Mouse (Mus musculus) thymus, adult 18-20 months (tissue): Measurements from ENCODE around the gene Pcnx3.
"Not testable (repeated sequence)": the region's sequence is repeated elsewhere in the genome, so short reads cannot be mapped to it uniquely, and the experiment has no call there.

Experiments used
- DNase-seq, 2 experiments: peaks; one replicate each; pipeline ENCODE4 v3.0.0; 2022; ENCODE audit warnings: mixed read lengths in 2 of 2

Gene Pcnx3

DNA sequence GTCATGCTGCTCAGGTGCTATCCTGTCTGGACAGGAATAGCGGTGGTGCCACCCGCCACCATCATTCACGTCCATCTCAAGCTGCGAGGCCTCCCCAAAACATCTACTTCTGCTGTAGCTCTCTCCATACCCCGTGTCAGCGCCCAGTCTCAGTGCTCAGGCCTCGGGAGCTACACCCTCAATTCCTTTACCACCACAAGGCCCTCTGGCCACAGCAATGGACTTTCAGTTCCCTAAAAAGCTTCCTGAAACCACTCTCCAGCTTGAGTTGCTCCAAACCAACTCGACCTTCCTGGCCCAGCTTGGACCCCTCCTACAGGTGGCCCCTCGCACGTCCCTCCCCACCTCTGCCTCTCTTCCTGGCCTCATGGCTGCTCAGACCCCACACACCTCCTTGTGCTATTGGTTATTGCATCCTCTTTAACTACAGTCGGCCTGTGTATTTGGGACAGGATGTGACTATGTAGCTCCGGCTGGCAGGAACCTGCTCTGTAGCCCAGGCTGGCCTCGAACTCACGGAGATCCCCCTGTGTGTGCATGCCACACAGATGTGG is 23.3 kb upstream of the Pcnx3 start:
- DNase-seq = peak in 1 of 2 experiments; percentile 6

GRCm38 (mm10) chr19:5711218-5711617 is 22.5 kb upstream of the Pcnx3 start:
- peak in 1 of 2 experiments; percentile 25 for DNase-seq

- DNase-seq = no peak
Observed at GRCm38 (mm10) chr19:5710581-5710980, 21.9 kb upstream of the Pcnx3 start.

DNA sequence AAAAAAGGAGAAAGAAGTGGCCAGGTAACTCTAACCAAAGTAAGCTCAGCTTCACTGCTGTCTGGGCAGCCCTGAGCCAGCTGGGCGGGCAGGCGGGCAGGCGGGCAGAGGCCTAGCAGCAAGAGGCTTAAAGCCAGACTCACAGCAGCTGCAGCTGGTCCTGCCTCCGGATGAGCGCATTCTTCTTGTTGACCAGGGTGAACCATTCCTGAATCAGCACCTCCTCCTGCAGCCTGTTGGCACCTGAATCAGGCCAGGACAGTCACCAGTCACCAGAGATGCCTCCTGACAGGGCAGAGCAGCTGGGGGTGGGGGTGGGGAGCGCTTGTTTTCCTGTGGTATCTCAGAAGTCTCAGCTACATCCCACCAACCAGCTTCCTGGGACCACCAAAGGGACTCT is 21.4 kb upstream of the Pcnx3 start:
- DNase-seq = no peak

DNA sequence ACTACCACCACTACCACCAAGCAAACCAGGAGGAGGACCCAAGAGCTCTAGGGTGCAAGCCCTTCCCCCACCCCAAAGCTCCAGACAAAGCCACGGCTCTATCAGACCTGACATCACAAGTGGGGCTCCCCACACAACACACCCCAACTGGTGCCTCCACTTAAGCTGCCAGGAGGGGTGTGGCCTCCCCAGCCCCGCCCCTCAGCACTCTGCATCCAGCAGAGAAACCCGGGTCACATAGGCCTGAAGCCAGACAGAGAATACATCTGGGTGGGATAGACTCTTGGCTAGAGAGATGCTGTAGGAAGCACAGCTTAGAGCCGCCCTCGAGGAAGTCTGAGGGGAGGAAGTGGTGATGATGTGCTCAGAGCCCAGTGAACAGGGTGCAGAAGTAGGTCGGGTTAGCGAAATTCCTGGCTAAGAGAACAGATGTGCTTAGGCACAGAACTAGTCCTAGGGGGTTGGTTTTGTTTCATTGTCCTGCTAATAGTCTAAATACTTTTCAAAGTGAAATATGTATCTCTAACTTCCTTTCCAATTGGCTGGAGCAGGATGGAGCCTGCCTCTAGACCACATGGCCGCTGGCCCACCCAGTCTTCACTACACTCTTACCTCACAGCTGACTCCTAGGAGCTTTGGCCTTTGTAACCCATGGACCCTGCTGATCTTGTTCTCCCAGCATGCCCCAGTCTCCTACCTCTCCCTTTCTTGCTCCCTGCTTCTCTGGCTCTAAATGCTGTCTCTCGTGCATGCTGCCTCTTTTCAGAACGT is 16.3 kb upstream of the Pcnx3 start:
- DNase-seq = no peak

- no peak for DNase-seq
Observed at GRCm38 (mm10) chr19:5704163-5704800, 15.6 kb upstream of the Pcnx3 start, which contains the start of gene Kcnk7. Gene Kcnk7, plus strand, starts transcription at chr19:5704367.

DNA sequence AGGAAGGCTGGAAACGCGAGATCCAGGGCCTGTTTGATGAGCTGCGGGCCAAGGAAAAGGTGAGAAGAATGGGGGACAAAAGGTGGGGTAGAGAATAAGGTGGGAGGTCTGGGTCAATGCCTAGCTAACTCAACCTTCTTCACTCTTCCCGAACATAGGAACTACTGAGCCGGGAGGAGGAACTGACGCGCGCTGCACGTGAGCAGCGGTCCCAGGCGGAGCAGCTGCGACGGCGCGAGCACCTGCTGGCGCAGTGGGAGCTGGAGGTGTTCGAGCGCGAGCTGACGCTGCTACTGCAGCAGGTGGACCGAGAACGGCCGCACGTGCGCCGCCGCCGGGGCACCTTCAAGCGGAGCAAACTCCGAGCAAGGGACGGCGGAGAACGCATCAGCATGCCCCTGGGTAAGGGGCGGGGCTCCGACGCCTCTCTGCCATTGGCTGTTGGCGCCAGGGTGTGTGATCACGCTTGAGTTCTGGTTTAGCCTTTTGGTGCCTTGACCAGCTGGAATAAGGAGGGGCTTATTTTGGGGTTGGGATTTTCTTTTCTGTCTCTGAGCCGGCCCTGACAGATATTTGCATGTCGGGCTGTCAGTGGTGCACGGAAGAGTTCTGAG is 7.2 kb upstream of the Pcnx3 start:
- no peak for DNase-seq

DNA sequence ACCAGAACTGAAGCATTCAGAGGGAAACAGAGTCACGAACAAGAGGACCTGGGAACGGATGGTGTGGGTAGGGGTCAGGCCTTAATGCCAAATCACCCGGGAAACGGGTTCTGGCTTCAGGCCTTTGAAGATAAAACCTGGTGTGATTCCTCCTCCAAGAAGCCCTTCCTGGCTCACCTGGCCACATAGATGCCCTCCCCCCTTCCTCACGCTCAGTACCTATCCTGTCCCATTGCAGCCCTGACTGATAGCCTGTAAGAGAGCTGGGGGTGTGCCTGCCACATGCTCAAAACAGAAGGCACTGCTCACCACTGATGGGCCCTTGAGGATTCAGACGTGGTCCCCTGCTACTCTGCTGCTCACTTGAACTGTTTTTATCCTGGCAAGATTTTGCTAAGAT is 5.1 kb upstream of the Pcnx3 start:
- DNase-seq = no peak

DNA sequence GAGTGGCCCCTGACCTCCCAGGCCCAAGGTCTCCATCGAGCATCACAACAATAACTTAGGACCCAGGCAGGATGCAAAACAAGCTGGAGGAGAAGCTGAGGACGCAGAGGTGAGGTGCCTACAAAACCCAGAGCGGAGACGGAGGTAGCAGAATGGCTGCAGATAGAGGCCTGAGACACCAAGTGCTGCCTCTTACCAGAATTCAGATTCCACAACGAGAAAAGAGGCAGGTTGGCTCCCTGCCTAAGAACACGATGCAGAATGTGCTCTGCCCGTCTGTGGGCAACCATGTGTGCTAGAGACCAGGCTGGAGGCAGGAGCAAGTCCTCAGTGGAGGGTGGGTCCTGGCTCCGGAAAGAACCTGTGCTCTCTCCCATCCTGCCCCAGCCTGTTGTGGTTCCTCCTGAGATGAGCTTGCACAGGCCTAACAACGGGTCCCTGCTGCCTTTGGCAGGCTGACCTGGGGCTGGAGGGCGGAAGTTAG is 4.2 kb upstream of the Pcnx3 start:
- DNase-seq = no peak

GRCm38 (mm10) chr19:5692086-5692912 is 3.6 kb upstream of the Pcnx3 start:
- DNase-seq = no peak

GRCm38 (mm10) chr19:5691601-5692000 is 2.9 kb upstream of the Pcnx3 start:
- DNase-seq = no peak

- DNase-seq = peak in 1 of 2 experiments; percentile 46
Observed at GRCm38 (mm10) chr19:5690343-5690735, 1.6 kb upstream of the Pcnx3 start.

GRCm38 (mm10) chr19:5689565-5690342 is 1.0 kb upstream of the Pcnx3 start:
- DNase-seq = peak; percentile 92 to 94

GRCm38 (mm10) chr19:5689088-5689428 is 350 bp upstream of the Pcnx3 start:
- no peak for DNase-seq

GRCm38 (mm10) chr19:5687738-5688137 is 970 bp downstream of the Pcnx3 start:
- DNase-seq = no peak

GRCm38 (mm10) chr19:5686954-5687353 is 1.8 kb downstream of the Pcnx3 start:
- not testable (repeated sequence) for DNase-seq

- no peak for DNase-seq
Observed at GRCm38 (mm10) chr19:5686437-5686836, 2.3 kb downstream of the Pcnx3 start.

GRCm38 (mm10) chr19:5685861-5686260 is 2.8 kb downstream of the Pcnx3 start:
- DNase-seq = no peak

DNA sequence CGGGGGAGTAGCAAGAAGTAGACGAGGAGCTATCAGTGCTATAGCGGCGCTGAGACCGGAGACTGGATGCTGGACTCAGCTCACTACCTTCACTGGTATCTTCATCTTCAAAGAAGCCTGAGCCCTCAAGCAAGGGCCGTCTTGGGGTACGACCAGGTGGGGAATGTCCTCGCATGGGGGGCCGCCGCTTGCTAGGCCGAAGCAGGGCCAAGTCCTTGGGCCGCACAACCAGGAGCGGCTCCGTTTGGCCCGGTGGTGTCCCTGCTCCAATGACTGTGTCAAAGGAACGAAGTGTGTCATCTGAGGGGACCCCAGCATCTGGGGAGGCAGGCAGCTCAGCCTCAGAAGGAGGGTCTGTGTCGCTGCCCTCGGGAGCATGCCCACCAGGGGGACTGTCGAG is 3.3 kb downstream of the Pcnx3 start:
- no peak for DNase-seq

- no peak for DNase-seq
Observed at GRCm38 (mm10) chr19:5684985-5685384, 3.7 kb downstream of the Pcnx3 start.

GRCm38 (mm10) chr19:5684236-5684635 is 4.5 kb downstream of the Pcnx3 start:
- no peak for DNase-seq

DNA sequence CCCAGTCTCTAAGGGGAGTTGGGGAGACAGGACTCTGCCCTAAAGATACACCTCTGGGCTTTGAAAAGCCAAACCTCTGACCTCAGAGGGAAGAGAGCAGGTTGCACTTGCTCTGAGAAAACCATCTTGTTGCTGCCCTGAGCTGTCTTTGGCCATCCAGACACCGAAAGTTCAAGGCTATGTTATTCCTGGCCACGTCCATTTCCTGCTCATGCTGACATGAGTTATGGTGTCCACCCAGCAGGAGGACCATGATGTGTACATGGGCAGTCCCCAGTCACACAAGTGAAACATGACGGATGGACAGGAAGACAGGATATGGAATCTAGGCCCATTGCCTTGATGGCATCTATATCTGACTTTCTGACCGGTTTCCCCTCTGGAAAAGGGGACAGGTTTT is 8.3 kb downstream of the Pcnx3 start:
- no peak for DNase-seq
